Mouse (Mus musculus) lung, postnatal 0 days (tissue): ENCODE measurements at regions not wholly inside any gene's neighbourhood (a gene's known extent, or its start where the extent isn't known, plus 50 kb on each side); places are given as distances from the start of the nearest gene placed in this dataset.
A peak's percentile ranks its signal among the peaks of the same experiment; 100 is the strongest.

Experiments
- CTCF ChIP-seq: IDR thresholded peaks from 2 replicates; pipeline ENCODE4 v1.5.1; 2016; ENCODE audit warnings: antibody characterized with exemption, mild to moderate bottlenecking
- EP300 ChIP-seq: IDR thresholded peaks from 2 replicates; pipeline ENCODE4 v1.6.1; 2016; ENCODE audit warnings: antibody characterized with exemption, mild to moderate bottlenecking, control low read depth

GRCm38 (mm10) chr2:147256696-147257095 is 62.7 kb upstream of the Nkx2-2 start:
- TF ChIP-seq CTCF (peak; percentile 87), EP300 (no peak)
